Mouse (Mus musculus) macrophage (primary cell): ENCODE measurements around the gene Cwc25. TPM values are rescaled to one million over a fixed set of nuclear protein-coding genes. Genes with fewer than 3 reads are reported as not detected.

Experiments
- H3K27ac ChIP-seq: fragments of 350-480 bp; formaldehyde crosslinking; 2 replicates; pipeline ENCODE4 v1.9.0; 2021
- H3K36me3 ChIP-seq: fragments of 350-480 bp; formaldehyde crosslinking; 2 replicates; pipeline ENCODE4 v1.9.0; 2021; ENCODE audit errors: inconsistent target
- H3K4me3 ChIP-seq: fragments of 350-480 bp; formaldehyde crosslinking; 2 replicates; pipeline ENCODE4 v1.9.0; 2021; ENCODE audit errors: inconsistent target
- H3K79me2 ChIP-seq: fragments of 350-480 bp; formaldehyde crosslinking; 2 replicates; pipeline ENCODE4 v1.9.0; 2021; ENCODE audit errors: inconsistent target
- WGBS: methylation state at CpG from one replicate; pipeline ENCODE4 v1.1.7; 2026; ENCODE audit warnings: inconsistent platforms; ENCODE audit not compliant: missing documents; 5-methylcytosine and 5-hydroxymethylcytosine counted together
- polyA plus RNA-seq: library from polyadenylated mRNA; stranded (reverse); fragments of 250-400 nt; gene quantifications from 3 replicates; pipeline ENCODE4 v1.2.4, GENCODE M21; 2018; ENCODE audit warnings: inconsistent platforms

The Cwc25 gene
- polyA plus RNA-seq, 1 experiment from 2014 or later = 22.4 TPM

- Histone ChIP-seq H3K79me2 (peaks cover 7% of the 10 kb centered on the region), H3K27ac (no peak overlapping the region), H3K36me3 (no peaks in the 10 kb centered on the region), H3K4me3 (peak overlapping the region; percentile 46)
- 1% methylated on average over 46 of the region's 63 CpGs for WGBS
These were observed 67.4 kb downstream of the Cwc25 start for GRCm38 (mm10) chr11:97698741-97699611.

- WGBS = 78% methylated on average over 11 of the region's 14 CpGs
- Histone ChIP-seq H3K79me2 (no peaks in the 10 kb centered on the region), H3K27ac (no peak overlapping the region), H3K36me3 (no peaks in the 10 kb centered on the region), H3K4me3 (peak overlapping the region; percentile 46; the same call in 1 of the 2 replicates)
These were observed 68.3 kb downstream of the Cwc25 start for GRCm38 (mm10) chr11:97697891-97698529.

- Histone ChIP-seq H3K4me3 (no peak overlapping the region), H3K27ac (no peak overlapping the region), H3K79me2 (no peaks in the 10 kb centered on the region), H3K36me3 (no peaks in the 10 kb centered on the region)
- 86% methylated on average over 8 of the region's 11 CpGs for WGBS
These were observed 69.0 kb downstream of the Cwc25 start for GRCm38 (mm10) chr11:97697199-97697890.

GRCm38 (mm10) chr11:97696669-97697068 lies 69.7 kb downstream of the Cwc25 start:
- Histone ChIP-seq H3K27ac (no peak overlapping the region), H3K79me2 (no peaks in the 10 kb centered on the region), H3K36me3 (0 out of 2 replicates have a peak, but pooled peaks cover under 1% of the 10 kb centered on the region), H3K4me3 (no peak overlapping the region)
- WGBS = 96% methylated on average over 6 of the region's 8 CpGs

GRCm38 (mm10) chr11:97695712-97696401 lies 70.5 kb downstream of the Cwc25 start:
- Histone ChIP-seq H3K79me2 (no peaks in the 10 kb centered on the region), H3K27ac (no peak overlapping the region), H3K36me3 (peaks cover 7% of the 10 kb centered on the region; the same call in 1 of the 2 replicates), H3K4me3 (no peak overlapping the region)
- WGBS = 90% methylated on average over 9 of the region's 9 CpGs

Other genes with a start within 250 kb of the Cwc25 start
- 0.03 to 0.07 TPM in 2 of 3 replicates, not detected in the other for gene Srcin1, start 190.4 kb downstream of the Cwc25 start, polyA plus RNA-seq
- gene Epop, start 136.9 kb downstream of the Cwc25 start, polyA plus RNA-seq = 0.43 to 2.7 TPM (median 0.68 TPM) in 3 replicates
- 8.7 to 23.8 TPM (median 10.1 TPM) in 3 replicates for gene Mllt6, start 103.1 kb downstream of the Cwc25 start, polyA plus RNA-seq
- 9.0 to 17.9 TPM (median 13.7 TPM) in 3 replicates for gene Cisd3, start 80.7 kb downstream of the Cwc25 start, polyA plus RNA-seq
- 3.7 to 7.5 TPM (median 3.9 TPM) in 3 replicates for gene Pcgf2, start 66.1 kb downstream of the Cwc25 start, polyA plus RNA-seq
- 79.7 to 207 TPM (median 133 TPM) in 3 replicates for gene Psmb3, start 63.2 kb downstream of the Cwc25 start, polyA plus RNA-seq
- 25.4 to 37.6 TPM (median 25.7 TPM) in 3 replicates for gene Pip4k2b, start 21.9 kb downstream of the Cwc25 start, polyA plus RNA-seq
- not detected in 3 replicates for gene 1700001P01Rik, start 9.4 kb upstream of the Cwc25 start, polyA plus RNA-seq
- gene Rpl23, start 15.9 kb upstream of the Cwc25 start, polyA plus RNA-seq = 992 to 1,238 TPM (median 1,231 TPM) in 3 replicates
- gene Lasp1, start 32.4 kb upstream of the Cwc25 start, polyA plus RNA-seq = 151 to 499 TPM (median 254 TPM) in 3 replicates
- 0.68 to 1.1 TPM (median 0.72 TPM) in 3 replicates for gene B230217C12Rik, start 74.2 kb upstream of the Cwc25 start, polyA plus RNA-seq
- 0.14 to 0.69 TPM (median 0.51 TPM) in 3 replicates for gene Fbxo47, start 117.6 kb upstream of the Cwc25 start, polyA plus RNA-seq
- 13.4 to 21.7 TPM (median 14.8 TPM) in 3 replicates for gene Plxdc1, start 219.9 kb upstream of the Cwc25 start, polyA plus RNA-seq
- gene Arl5c, start 229.6 kb upstream of the Cwc25 start, polyA plus RNA-seq = 5.0 to 99.1 TPM (median 38.4 TPM) in 3 replicates